Mouse (Mus musculus) G1E-ER4 (cell line): ENCODE results near the gene Adipoq. TPM values are rescaled to one million over a fixed set of nuclear protein-coding genes. Genes with fewer than 3 reads are reported as not detected.

Source experiments
- GATA1 ChIP-seq: IDR thresholded peaks from one replicate; pipeline ENCODE4 v1.8.0; 2012; ENCODE audit warnings: low read length, inconsistent platforms
- polyA plus RNA-seq: library from polyadenylated mRNA; stranded (reverse); fragments of >175 nt; gene quantifications from 2 replicates; pipeline ENCODE4 v1.2.3, GENCODE M21; 2012

Adipoq gene
- polyA plus RNA-seq, 1 experiment: not detected

GRCm38 (mm10) chr16:23149396-23149795 is 3.1 kb downstream of the Adipoq start:
- TF ChIP-seq GATA1: no peak

- TF ChIP-seq GATA1: no peak
These were observed 5.1 kb downstream of the Adipoq start for GRCm38 (mm10) chr16:23151423-23151822.

- TF ChIP-seq GATA1: no peak
These were observed 7.9 kb downstream of the Adipoq start for GRCm38 (mm10) chr16:23154261-23154660.

GRCm38 (mm10) chr16:23157013-23157412 is 10.7 kb downstream of the Adipoq start:
- no peak for TF ChIP-seq GATA1

GRCm38 (mm10) chr16:23158292-23158691 is 12.0 kb downstream of the Adipoq start:
- no peak for TF ChIP-seq GATA1

GRCm38 (mm10) chr16:23158957-23159356 is 12.6 kb downstream of the Adipoq start:
- TF ChIP-seq GATA1: no peak

GRCm38 (mm10) chr16:23159749-23160148 is 13.4 kb downstream of the Adipoq start:
- no peak for TF ChIP-seq GATA1

- no peak for TF ChIP-seq GATA1
These were observed 15.8 kb downstream of the Adipoq start for GRCm38 (mm10) chr16:23162116-23162515.

GRCm38 (mm10) chr16:23164443-23164842 is 18.1 kb downstream of the Adipoq start:
- TF ChIP-seq GATA1: no peak

GRCm38 (mm10) chr16:23165441-23165840 is 19.1 kb downstream of the Adipoq start:
- no peak for TF ChIP-seq GATA1

GRCm38 (mm10) chr16:23166646-23167045 is 20.3 kb downstream of the Adipoq start:
- TF ChIP-seq GATA1: no peak

- no peak for TF ChIP-seq GATA1
These were observed 20.7 kb downstream of the Adipoq start for GRCm38 (mm10) chr16:23167079-23167478.

- TF ChIP-seq GATA1: no peak
These were observed 24.5 kb downstream of the Adipoq start for GRCm38 (mm10) chr16:23170813-23171212.

- TF ChIP-seq GATA1: no peak
These were observed 27.6 kb downstream of the Adipoq start for GRCm38 (mm10) chr16:23173904-23174303.

- peak; percentile 67 for TF ChIP-seq GATA1
These were observed 28.5 kb downstream of the Adipoq start for GRCm38 (mm10) chr16:23174855-23175254.

- no peak for TF ChIP-seq GATA1
These were observed 29.6 kb downstream of the Adipoq start for GRCm38 (mm10) chr16:23175956-23176355.

GRCm38 (mm10) chr16:23177856-23178255 is 31.5 kb downstream of the Adipoq start:
- TF ChIP-seq GATA1: no peak

GRCm38 (mm10) chr16:23178796-23179195 is 32.5 kb downstream of the Adipoq start:
- TF ChIP-seq GATA1: no peak

GRCm38 (mm10) chr16:23181054-23181453 is 34.7 kb downstream of the Adipoq start:
- no peak for TF ChIP-seq GATA1
